Mouse (Mus musculus) urinary bladder, postnatal 14 days (tissue): ENCODE measurements around the gene Slc20a1.

ENCODE experiments used
- DNase-seq: peaks from one replicate; pipeline ENCODE4 v3.0.0; 2021; ENCODE audit warnings: low spot score

Slc20a1 gene

DNA sequence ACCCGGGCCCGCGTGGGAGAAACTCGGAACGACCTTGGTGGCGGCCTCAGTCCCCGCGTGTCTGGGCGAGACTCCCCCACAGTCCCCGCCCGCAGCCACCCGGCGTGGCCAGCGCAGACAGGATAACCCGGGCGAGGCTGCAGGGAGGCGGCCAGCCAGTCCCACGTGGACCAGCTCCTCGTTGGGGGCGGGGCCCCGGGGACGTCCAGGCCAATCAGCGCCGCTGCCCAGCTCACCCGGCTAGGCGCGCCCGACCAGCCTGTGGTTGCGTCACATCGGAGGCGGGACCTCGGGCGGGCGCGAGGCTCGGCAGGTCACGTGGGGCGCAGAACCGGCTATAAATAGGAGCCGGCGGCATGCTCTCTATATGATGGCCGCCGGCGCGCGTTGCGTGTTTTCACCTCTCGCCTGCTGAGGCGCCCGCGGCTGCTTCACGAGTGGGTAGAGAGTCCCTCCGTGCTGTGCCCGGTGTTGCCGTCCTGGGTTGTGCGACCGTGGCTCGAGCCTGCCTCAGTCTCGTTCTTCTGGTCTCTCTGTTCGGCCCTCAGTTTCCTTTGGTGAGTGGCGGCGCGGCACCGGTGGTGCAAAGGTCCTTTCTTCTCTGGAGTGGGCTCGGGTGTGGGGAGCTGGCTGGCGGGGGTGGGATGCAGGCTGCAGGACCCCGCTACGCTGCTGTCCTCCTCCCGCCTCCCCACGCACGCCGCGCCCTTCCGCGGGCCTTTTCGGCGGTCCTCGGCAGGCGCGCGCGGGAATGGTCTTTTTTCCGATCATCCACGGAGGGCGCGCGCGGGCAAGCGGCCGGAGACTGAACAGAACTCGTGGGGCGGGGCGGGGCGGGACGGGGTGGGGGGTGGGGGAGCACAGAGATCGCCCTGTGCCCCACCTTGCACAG, at the start of gene Slc20a1:
Slc20a1 (plus strand) TSS at position 329 of the 892 bp plus-strand sequence.
- peak; percentile 99 for DNase-seq

DNA sequence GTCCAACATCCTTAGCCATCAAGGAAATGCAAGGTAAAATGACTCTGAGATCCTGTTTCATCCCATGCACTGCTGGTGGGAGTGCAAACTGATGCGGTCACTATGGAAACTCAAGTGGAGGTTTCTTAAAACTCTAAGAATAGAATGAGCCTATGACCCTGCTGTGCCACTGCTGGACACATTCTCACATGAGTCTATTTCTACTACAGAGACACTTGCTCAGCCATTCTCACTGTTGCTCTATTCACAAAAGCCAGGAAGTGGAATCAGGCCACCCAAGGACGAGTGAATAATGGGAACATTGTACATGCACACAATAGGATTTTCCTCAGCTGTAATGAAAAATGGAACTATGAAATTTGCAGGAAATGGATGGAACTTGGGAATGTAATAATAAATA, 49.7 kb upstream of the Slc20a1 start:
- DNase-seq = no peak

DNA sequence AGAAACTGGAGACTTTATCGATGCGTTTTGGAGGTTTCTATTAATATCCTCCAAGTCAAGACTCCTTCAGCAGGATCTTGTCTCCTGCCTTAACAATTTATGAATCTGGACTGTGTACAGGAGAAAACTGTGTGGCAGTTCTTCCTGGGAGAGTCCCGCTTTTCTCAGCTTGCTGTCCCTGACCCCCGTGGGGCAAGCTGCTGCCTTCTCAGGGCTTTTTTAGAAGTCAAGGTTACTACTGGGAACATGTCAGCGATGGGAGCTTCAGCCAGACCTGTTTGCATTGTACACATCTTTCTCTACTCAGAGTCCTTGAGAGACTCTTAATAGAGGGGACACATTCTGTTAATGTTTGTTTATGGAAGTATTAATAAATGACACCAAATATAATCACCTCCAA, 48.2 kb upstream of the Slc20a1 start:
- no peak for DNase-seq

DNA sequence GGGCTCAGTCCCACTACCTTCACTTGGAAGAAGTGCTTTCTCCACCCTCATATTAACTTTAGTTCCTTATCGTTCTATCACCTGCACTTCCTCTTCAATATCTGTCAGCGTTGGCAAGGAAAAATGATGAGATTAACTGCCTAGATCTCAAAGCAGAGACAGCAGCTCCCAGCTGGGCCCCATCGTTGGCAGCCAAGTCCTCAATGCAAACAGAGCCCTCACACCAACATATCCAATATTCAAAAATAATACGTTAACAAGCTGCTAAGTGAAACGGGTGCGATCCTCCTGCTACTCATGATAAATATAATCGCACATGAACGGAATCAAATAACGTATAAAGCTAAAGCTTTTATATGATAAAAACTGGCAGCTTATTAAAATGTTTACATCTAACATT, 47.5 kb upstream of the Slc20a1 start:
- DNase-seq = no peak

DNA sequence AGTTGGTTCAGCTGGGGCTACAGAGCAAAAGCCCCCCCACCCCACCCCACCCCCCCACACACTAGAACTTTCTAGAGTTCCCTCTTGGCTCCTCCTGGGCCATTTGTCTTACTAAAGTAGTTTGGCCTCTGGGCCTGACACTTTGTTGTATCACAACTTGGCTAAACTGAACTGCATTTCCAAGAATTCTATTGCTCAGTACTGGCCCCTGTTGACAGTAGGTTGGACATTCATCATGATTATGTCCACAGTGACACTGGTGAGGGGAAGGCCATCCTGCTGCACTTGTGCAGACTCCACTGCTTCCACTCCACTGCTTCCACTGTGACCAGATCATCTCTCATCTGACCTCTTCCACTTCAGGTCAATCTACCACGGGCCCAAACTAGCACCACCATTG, 45.8 kb upstream of the Slc20a1 start:
- no peak for DNase-seq

DNA sequence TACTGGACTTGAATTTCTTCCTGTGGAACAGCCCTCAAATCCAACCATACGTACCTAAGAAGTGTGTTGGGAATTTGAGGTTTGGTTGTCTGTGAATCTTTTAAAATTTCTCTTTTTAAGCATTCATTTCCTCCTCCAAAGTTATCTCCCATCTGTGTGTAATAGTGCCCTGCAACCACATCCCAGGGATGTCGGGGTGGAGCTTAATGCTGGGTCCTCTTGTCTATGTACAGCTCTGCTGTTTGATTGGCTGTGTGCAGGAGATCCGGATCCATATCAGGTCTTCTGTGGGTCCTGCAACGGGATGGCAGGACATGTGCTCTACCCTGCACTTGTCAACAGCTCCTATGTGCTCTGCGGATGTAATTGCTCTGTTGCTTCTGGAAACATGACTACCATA, 33.7 kb upstream of the Slc20a1 start:
- DNase-seq = no peak

DNA sequence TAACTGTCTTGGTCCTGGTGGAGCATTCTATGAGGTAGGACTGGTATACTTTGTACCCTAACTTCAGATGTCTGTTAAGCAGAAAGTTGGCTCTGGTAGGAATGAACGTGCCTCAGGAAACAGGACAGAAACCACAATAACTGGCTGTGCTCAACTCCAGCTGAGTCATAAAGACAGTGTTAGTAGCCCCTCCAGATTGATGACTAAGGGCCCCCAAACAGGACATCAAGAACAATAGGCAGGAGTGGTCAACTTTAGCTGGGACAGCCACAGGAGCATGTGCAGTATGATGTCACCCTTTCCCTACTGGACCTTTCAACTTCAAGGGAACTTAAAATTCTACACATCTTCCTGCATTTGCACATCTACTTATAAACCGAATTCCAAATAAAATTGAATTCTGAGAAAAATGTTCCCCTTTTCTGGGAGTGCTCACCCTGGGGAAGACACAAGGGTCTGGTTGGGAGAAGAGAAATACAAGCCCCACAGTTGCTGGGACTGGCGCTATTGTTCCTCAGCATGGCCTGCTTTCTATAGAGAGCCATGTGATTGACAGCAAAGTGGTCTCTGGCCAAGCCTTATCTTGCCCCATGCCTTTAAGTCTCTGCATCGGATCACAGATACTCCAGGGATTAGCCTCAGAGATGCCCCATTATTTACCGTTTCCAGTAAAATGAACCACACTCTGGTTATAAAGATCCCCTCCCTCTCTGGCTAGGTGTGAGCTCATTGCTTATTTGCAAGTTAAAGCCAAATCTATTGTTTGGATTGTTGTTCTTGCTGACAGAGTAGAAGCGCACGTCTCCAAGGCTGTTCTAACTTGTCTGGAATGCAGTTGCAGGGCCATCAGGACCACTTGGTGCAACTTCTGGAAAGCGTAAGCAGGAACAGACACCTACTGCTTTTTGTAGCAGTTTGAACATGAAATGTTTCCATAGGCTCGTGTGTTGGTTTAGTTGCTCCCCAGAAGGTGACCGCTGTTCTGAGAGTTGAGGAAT, 31.8 kb upstream of the Slc20a1 start:
- DNase-seq = no peak

DNA sequence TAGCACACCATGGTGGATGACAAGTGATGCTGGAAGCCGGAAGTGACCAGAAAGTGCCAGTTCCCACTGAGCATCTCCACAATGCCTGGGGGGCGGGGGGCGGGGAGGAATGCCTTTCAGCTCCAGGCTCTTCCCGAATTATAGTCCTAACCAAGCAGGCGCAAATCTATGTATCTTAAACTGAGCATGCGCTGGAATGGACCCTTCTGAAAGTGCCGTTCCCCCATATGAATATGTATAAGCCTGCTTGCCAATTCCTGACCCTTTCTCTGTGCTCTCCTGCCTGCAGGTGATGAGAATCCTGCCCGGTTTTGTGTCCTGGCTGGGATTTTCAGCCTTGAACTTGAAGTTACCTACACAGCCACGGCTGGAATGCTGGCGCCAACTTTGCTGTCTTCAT, 25.2 kb upstream of the Slc20a1 start:
- no peak for DNase-seq

DNA sequence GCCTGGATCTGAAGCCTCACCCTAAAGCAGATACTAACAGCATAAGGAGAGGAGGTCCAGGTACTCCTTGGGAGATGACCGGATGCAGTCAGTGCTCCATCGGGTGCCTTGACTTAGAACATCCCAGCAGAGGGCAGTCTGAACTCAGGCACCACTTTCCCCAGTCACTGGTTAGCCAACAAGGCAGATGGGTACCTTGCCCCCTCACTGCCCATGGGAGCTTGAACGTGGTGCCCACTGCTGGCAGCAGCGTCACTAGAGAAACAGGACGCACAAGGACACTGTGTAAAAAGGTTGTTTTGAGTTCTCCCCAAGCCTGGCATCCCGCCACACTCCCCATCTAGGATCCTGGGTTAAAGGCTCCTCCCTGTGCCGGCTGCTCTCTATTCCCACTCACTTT, 24.1 kb upstream of the Slc20a1 start:
- peak; percentile 52 for DNase-seq

DNA sequence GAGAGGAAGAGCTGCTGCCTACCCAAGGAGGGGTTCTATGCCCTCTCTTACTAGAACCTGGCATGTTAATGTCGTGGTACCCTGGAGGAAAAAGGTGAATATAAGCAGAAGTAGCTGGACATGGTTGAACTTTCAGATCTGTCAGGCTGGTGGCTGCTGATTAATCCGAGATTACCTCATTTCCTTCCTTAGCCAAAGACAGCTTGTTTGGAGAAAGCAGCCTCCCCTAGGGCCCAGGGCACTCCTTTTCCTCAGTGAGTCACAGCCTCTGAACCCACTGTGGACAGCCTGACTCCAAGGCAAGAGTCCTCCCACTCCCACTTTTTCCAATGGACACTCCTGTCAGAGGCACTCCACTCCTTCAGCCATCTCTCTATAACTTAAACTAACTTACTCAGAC, 22.9 kb upstream of the Slc20a1 start:
- no peak for DNase-seq

DNA sequence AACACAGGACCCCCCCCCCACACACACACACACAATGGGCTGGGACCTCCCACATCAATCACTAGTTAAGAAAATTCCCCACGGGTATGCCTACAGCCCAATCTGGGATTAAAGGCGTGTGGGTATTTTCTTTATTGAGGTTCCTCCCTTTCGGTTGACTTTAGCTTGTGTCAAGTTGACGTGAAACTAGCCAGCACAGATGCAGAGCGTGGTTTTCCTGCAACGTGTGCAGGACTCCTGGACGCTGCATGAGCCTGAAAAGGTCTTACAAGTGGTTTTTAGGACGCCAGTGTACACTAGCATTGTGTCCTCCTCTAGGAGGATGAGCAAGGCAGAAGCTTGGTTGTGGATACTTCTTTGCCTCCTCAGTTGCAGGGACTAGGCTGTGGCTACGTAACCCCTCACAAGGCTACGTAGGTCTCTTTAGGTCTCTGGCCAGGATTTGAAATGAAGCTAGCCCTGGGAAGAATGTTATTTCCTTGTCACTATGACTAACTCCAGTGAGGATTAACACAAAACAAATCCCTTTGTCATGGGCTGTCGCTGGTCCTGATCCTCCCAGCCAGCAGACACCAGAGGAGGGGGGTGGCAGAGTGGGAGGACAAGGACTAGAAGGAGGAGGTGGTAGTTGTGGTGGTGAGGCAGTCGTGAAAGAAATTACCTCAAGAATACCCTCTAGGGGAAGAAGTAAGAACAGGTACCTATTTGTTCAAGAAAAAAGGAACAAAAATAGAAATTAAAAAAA, 21.7 kb upstream of the Slc20a1 start:
- DNase-seq = no peak

DNA sequence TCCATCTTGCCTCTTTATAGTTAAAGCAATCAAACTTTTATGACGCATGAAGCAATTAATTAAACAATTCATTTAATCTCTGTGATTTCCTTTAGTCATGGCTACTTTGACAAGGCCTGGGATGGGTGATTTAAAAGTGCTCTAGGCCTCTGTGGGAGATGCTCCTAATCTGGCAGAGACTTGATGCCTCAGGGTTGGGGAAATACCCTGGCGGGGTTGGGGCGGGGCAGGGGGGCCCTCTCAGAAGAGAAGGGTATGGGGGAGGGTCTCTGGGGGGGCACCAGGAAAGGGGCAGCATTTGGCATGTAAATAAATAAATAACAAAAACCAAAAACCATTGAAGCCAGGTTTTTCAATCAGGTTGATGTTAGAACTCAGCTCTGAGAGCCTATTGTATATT, 20.9 kb upstream of the Slc20a1 start:
- DNase-seq = no peak

DNA sequence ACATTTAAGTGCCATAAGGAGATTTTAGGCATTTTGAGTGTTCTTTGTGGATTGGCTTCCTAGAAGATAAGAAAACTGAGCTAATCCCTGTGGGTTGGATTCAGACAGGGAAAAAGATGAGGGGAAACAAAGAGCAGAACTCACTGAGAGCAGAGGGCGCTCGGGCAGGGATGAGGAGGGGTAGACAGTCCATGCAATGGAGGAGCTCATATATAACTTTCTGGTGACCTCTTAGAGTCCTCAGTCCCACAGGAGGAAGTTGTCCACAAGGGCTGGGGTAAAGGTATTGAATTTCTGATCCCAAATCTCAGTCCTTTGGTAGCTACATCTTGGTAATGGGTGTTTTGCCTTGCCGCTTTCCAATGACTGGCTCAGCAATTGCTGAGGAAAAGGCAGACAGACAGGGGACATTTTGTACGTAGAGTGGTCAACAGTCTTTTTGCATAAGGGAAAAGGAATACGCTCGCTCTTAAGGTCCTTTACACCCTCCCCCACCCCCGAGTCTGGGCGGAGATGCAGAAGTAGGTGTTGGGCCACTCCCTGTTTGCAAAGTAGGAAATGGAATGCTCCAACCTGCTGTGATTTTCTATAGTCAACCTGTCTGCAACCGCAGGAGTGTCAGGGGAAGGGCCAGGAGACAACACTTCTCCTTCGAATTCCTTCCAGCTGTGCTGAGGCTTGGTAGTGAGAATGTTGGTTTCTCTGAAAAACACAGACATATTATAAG, 20.2 kb upstream of the Slc20a1 start:
- no peak for DNase-seq

DNA sequence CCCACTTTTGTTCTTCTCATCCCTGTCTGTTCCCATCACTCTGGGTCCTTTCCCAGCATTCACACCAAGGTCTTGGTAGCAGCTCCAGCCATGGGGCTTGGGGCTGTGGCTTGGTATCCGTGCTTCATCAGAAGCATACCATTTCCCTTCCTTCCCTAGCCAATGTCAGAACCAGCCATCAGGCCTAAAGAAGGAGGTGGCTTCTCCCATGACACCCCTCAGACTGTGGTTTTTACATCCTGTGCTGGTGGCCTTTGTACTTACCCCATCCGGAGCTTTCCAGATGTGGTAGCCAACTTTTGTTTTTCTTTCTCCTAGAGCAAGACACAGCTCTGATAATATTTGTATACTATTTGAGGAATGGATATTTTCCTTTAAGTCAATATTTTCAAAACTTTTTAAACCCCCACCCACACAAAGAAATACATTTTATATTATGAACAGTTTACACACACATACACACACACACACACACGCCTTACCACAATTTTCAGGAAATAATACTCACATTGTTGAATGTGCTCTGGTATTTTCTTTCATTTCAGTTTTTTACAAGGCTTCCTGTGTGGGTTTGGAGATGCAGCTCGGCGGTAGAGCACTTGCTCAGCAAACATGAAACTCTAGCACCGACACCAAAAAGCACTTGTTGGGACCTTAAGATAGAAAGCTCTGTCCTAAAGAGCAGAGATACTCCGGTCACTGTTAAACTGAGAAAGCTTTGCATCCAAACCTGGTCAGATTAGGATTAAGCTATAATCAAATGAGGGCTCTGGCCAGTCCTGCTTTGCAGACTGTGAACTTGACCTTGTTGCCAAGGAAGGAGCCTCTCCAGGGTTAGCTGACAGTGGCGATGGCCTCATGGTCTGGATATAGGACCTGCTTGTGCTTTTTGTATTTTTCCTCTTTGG, 18.4 kb upstream of the Slc20a1 start:
- DNase-seq = no peak

DNA sequence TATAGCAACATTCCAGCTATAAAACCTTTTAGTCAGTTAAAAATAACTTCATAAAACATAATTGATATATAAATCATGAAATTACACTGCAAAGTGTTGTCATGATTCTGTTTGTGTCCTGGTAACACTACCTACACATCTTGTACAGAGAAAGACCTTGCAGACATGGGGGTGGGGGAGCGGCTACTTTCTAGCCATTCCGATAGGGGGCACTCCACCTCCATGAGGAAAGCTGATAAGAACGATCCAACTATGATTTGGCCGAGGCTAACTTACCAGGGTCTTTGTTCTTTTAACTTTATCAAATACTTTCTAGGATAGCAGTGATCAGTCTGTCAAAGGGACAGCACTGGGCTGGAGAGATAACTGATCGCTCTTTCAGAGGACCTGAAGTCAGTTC, 17.1 kb upstream of the Slc20a1 start:
- no peak for DNase-seq

DNA sequence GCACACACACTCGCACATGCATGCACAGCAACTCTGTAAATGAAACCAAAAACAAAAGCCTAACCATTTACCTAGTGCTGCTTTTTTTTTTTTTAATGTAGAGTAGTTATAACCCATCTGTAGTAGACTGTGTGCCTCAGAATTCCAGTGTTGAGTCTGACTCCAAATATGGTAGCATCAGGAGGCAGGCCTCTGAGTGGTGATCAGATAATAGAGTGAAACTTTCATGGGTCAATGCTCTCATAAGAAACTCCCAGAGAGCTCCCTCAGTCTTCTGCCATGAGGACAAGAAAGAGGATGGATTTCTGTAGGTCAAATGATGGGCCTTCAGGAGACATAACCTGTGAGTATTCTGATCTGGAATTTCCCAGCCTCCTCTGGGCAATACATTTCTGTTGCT, 16.2 kb upstream of the Slc20a1 start:
- no peak for DNase-seq

DNA sequence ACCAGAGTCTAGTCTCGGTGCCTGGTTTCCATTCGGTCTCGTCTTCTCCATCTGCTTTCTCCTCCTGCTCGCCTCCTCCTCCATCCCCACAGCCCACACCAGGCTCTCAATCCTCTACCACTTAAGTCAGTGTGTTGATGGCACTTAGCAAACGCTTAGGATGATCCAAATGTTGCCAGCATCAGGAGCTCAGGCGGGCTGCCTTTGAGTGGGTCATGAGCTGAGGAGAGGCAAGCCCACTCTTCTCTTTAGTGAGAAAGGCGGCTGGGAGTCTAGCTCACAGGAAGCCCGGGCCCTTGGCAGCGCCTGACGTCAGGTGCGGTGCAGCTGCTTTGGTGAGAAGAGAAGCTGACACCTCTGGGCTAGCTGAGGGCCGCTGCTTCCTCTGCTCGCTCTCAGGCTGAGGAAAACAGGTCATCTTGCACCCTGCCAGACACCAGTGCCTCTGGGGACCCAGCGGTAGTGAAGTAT, 15.0 kb upstream of the Slc20a1 start:
- DNase-seq = no peak

DNA sequence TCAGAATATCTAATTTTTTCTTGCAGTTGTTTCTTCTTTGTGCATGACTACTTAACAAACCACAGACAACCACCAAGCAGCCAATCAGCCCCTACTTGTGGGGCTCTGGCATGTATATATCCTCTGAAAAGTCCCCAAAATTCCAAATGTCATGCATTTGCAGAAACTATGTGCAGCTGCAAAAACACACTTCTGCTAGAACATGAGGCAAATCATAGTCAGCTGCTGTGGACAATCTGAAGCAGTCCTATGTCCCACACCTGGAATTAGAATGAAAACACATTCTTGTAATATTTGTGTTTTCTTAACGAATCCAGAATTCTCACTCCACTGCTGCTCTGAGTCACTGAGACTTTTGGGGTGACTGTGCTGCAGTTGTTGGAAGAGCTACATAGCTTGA, 13.7 kb upstream of the Slc20a1 start:
- no peak for DNase-seq

DNA sequence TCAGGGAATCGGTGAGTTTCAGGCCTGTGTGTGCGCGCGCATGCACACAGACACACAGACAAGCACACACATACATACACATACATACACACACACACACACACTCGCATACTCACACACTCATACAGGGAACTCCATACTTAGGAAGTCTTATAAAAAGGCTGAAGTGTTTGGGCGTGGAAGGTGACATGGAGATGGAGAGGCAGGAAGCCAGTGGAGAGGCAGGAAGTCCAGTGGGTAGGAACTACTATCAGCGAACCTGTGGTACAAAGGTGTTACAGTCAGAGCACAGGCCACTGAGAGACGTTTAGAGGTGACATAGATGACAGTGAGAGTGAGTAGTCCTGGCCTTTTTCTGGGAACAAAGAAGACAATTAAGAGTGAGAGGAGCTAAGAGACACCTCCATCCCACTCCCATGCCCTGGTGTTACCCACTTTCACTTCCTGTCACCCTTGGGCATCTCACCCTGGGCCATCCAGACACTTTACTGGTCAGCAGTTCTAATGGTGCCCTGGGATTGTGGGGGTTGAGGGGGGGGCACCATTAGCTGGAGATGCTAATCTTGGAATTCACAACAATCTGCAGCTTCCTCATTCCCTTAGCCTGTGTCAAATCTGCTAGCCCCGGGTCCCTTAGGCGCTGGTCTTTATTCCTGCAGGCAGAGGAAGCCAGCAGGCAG, 12.8 kb upstream of the Slc20a1 start:
- no peak for DNase-seq
